Mouse (Mus musculus): ENCODE results near the gene Mip.
A peak's percentile ranks its signal among the peaks of the same experiment; 100 is the strongest.
"Not testable (repeated sequence)": the region's sequence is repeated elsewhere in the genome, so short reads cannot be mapped to it uniquely, and the experiment has no call there.

The Mip gene

DNA sequence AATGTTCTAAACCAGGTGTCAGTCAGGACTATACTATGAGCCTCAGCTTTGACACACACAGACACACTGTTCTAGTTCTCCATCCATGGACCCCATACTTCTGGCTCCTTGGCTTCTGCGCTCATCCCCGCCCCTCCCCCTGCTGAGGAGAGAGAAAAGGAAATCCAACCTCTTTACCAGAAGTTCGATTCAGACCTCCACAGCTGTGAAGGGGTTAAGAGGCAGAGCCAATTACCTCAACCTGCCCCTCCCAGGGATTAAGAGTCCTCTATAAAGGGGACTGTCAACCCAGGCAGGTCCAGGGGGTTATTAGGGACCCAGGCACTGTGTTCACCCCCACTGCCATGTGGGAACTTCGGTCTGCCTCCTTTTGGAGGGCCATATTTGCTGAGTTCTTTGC, at the start of gene Mip:
Gene Mip, plus strand, starts transcription at position 301 of the 400 bp plus-strand sequence.
- no peak for DNase-seq

GRCm38 (mm10) chr10:128175996-128176755, 49.5 kb upstream of the Mip start:
- DNase-seq: peak; percentile 55 to 62

DNA sequence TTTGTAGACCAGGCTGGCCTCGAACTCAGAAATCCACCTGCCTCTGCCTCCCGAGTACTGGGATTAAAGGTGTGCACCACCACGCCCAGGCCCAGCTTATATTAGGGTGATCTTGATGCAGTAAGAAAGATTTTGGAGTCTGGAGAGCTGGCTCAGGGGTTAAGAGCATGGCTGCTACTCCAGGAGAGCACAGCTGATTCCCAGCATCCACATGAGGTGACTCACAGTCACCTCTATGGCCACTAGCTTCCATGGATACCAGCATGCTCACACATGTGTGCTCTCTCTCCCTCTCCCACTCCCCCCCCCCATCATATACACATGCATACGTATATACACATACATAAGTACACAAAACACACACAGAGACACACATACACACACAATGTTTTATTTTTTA, 48.3 kb upstream of the Mip start:
- DNase-seq: no peak

DNA sequence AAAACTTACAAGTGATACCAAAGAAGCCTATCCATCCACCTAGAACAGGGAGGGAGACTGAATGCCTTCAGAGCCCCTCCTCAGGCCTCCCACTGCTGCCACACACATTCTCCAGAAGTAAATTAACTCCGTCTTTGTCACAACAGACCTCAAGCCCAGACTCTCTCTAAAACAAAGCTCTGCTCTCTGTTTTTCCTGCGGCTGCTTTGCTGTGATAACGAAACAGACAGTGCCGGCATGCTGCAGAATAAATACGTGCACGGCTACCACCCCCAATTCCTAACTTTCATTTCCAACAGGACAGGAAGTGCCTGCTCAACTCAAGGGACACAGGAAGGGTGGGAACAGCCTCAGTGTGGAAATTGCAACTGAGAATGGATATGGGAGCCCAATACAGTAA, 45.6 kb upstream of the Mip start, which contains the start of gene Rbms2:
Gene Rbms2, minus strand, starts transcription at position 309 of the 400 bp plus-strand sequence.
- DNase-seq: no peak

GRCm38 (mm10) chr10:128184296-128184695, 41.3 kb upstream of the Mip start:
- DNase-seq: no peak

DNA sequence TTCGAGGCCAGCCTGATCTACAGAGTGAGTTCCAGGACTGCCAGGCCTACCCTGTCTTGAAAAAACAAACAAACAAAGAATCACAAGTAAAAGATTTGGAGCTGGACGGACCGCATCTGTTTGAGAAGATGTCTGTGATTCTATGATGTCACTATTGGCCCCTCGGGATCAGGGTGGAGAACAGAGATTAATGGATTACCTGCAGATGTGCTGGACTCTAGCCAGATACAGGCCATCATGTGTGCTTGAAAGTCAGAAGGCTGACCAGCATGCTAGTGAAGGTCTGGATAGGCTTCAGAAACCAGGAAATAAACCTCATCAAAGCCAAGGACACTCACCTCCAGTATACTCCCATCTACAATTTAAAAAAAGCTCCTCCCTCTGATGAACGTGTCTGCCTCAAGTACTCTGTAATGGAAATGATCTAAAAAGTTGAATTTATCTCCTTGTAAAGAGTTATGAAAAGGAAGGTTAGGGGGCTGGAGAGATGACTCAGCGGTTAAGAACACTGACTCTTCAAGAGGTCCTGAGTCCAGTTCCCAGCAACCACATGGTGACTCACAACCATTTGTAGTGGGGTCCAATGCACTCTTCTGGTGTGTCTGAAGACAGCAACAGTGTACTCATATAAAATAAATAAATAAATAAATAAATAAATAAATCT, 40.2 kb upstream of the Mip start:
- DNase-seq: no peak

DNA sequence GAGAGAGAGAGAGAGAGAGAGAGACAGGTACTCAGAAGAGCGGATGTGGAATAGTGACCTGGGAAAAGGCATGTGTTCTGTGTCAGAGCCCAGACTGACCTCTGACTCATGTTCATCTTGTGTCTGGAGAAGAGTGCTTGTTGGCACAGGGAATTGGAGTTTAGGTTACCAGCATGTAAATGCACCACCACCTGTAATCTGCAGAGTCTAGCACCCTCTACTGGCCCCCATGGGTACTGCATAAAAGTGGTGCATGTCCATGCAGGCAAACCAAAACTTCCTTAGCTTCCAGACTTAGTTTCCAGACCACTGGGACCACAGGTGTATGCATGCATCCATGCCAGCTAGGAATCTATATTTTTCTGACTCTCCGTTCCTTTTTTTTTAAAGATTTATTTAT, 39.7 kb upstream of the Mip start:
- DNase-seq: peak; percentile 64 to 76

- DNase-seq: no peak
Measured at GRCm38 (mm10) chr10:128187181-128187605, 38.4 kb upstream of the Mip start.

DNA sequence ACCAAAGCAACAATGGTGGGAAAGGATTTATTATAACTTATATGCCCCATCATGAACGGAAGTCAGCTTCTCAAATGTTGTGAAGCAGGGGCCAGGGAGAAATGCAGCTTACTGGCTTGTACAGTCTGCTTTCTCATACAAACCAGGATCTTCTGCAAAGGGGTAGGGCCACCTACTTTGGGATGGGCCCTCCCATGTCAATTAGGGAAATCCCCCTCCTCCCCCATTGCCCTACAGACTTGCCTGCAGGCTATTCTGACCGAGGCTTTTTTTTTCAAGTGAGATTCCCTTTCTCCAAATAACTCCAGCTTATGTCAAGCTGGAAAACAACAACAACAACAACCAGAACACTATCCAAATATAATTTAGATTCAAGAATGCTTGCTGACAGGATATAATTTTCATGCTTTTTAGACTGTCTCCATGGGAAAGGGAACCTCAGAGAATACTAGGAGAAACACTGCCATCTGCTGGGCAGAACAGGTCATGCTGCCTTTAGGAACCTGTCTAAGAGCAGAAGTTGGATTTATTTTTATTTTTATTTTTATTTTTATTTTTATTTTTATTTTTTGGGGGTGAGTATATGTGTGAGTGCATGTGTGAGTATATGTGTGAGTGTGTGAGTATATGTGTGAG, 37.3 kb upstream of the Mip start:
- peak; percentile 64 to 66 for DNase-seq

- no peak for DNase-seq
Measured at GRCm38 (mm10) chr10:128191472-128191871, 34.2 kb upstream of the Mip start.

GRCm38 (mm10) chr10:128192030-128192766, 33.4 kb upstream of the Mip start:
- not testable (repeated sequence) for DNase-seq

- DNase-seq: no peak
Measured at GRCm38 (mm10) chr10:128193113-128193512, 32.5 kb upstream of the Mip start.

DNA sequence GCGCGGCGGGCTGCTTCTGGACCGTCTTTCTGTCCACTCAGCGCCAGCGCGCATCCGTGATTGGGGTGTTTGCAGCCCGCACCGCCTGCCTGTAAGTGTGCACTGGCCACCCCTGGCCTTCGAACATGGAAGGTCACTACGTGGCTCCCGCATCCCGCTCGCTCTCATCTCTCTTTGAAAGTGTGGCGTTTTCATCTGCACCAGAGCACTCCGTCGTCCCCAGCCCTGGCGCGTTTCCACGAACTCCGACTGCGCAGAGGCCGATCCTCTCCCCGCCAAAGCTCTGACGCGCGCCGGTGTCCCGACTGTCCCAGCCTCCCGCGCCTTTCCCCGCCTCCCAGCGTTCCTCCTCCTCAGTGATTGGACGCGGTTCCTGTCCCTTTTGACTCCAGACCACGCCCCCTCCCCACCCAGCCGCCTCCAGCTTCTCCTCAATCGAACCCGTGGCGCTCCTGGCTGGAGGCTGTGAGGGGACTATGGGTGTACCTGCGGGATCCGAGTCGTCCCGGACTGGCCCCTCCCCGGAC, 31.6 kb upstream of the Mip start, which contains the start of gene Gls2:
Gene Gls2, plus strand, starts transcription at position 434 of the 527 bp plus-strand sequence.
- peak; percentile 93 to 94 for DNase-seq

GRCm38 (mm10) chr10:128194551-128195461, 30.8 kb upstream of the Mip start:
- no peak for DNase-seq

GRCm38 (mm10) chr10:128201856-128202255, 23.8 kb upstream of the Mip start:
- no peak for DNase-seq

- no peak for DNase-seq
Measured at GRCm38 (mm10) chr10:128204941-128205340, 20.7 kb upstream of the Mip start.

GRCm38 (mm10) chr10:128208326-128208725, 17.3 kb upstream of the Mip start:
- DNase-seq: no peak

DNA sequence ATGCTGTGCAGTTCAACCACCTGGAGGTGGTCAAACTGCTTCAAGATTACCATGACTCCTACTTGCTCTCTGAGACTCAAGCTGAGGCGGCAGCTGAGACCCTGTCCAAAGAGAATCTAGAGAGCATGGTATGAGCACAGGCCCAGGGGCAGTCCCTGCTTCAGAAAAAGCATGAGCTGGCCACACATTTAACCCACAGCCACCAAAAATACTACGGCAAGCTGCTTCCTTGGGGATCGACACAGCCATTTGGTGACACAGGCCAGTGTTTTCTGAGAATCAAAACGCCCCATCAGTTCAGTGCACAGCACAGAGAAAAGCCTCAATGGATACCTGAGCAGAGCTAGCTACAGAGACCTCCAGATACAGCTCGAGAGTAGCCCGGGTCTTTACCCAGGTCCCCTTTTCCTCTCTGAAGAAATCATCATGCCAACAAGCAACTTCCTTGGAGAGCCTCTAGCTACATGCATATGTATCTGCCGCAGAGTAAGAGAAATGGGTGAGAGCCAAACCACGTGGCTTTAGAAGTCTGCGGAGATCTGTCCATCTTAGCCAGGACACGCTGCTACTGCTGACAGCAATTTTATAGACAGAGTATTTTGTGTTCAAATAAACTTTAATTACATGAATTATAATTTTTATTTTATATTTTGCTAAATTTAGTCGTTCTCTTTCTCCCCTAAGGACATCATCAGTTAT, 16.2 kb upstream of the Mip start:
- DNase-seq: no peak

DNA sequence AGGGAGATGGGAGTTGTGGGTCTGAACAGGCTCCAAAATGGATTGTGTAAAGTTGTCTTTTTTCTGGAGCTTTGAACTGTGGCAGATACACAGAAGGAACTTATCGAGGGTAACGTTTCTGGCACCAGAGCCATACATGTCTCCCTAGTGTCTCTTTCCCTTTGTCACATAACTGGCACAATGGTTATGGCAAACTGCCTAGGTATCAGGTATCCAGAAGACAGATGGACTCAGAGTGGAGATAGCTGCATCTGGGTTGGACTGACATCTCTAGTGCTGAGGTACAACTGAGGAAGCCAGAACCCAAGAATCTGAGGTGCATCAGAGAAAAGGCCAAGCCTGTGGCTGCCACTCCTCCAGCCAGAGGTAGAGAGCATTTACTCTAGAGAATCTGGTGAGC, 15.5 kb upstream of the Mip start:
- no peak for DNase-seq

DNA sequence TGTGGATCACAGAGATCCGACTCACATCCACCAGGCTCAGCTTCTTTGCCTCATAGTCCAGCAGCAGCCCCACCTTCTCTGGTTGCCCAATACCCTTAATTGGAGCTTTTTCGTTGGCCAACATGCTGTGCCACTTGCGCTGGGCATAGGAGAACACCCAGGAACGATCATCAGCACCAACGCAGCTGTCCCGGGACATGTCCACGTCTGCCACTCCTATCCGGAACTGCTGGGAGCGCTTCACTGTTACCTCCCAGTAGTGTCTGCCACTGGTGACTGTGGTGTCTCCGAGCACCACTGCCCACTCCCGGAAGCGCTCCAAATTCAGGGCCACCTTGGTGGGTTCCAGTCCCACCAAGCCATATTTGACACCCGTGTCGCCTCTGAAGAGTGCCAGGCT, 14.7 kb upstream of the Mip start:
- DNase-seq: peak; percentile 14 to 28
